Mouse (Mus musculus) CH12.LX (cell line): Measurements from ENCODE around the gene C2. TPM values are rescaled to one million over a fixed set of nuclear protein-coding genes. Genes with fewer than 3 reads are reported as not detected.

Experiments
- DNase-seq: peaks from one replicate; pipeline ENCODE4 v3.0.0-alpha.2; 2013; ENCODE audit errors: extremely low read depth
- H3K27ac ChIP-seq: 2 replicates; pipeline ENCODE4 v1.5.1; 2012; ENCODE audit warnings: low read depth, mild to moderate bottlenecking, control low read depth, moderate library complexity; ENCODE audit not compliant: insufficient read depth
- H3K27me3 ChIP-seq: replicated peaks from 2 replicates; pipeline ENCODE3; 2012; ENCODE audit warnings: inconsistent platforms
- H3K36me3 ChIP-seq, 2 experiments: replicated peaks in 1 of 2; 2 replicates each; pipeline versions ENCODE3 to v1.6.1; 2012; ENCODE audit warnings: inconsistent platforms in 1 of 2, low read length in 1 of 2, mild to moderate bottlenecking in 1 of 2, mixed read lengths in 1 of 2, moderate library complexity in 1 of 2; ENCODE audit not compliant: control insufficient read depth in 1 of 2, insufficient read depth in 1 of 2
- H3K4me1 ChIP-seq, 2 experiments: 2 replicates each; pipeline ENCODE4 v1.6.1; 2012; ENCODE audit warnings: inconsistent platforms in 1 of 2, moderate library complexity in 1 of 2; ENCODE audit not compliant: insufficient read depth in 2 of 2, control insufficient read depth in 1 of 2
- H3K4me2 ChIP-seq: 2 replicates; pipeline ENCODE4 v1.6.1; 2012; ENCODE audit warnings: low read depth, mild to moderate bottlenecking, control low read depth; ENCODE audit not compliant: poor library complexity, insufficient read depth, severe bottlenecking
- H3K4me3 ChIP-seq, 3 experiments: fragments of 150-350 bp in 1 of 3; sonication (generic) in 1 of 3; replicated peaks in 1 of 3; 2 replicates each; pipeline versions ENCODE3 to v1.5.1; 2011 to 2012; ENCODE audit warnings: low read depth in 2 of 3, low read length in 2 of 3, mild to moderate bottlenecking in 2 of 3, moderate library complexity in 2 of 3, control low read depth in 1 of 3, improper control_type of control experiment in 1 of 3, inconsistent platforms in 1 of 3, mixed read lengths in 1 of 3; ENCODE audit not compliant: poor library complexity in 1 of 3
- H3K79me2 ChIP-seq: replicated peaks from 2 replicates; pipeline ENCODE4 v1.6.1; 2012; ENCODE audit warnings: mild to moderate bottlenecking, moderate library complexity; ENCODE audit not compliant: control insufficient read depth, poor library complexity, insufficient read depth, severe bottlenecking; ENCODE audit errors: extremely low read depth
- H3K9ac ChIP-seq: 2 replicates; pipeline ENCODE4 v1.6.1; 2012; ENCODE audit warnings: low read depth, mild to moderate bottlenecking, control low read depth, moderate library complexity; ENCODE audit not compliant: insufficient read depth
- H3K9me3 ChIP-seq: replicated peaks from 2 replicates; pipeline ENCODE3; 2012; ENCODE audit warnings: low read length, inconsistent platforms, mixed read lengths
- BHLHE40 ChIP-seq: IDR thresholded peaks from 2 replicates; pipeline ENCODE4 v1.6.1; 2011; ENCODE audit warnings: mild to moderate bottlenecking, low read depth, low read length, improper control_type of control experiment
- CHD1 ChIP-seq: IDR thresholded peaks from 2 replicates; pipeline ENCODE4 v1.6.1; 2012; ENCODE audit warnings: low read depth, low read length, improper control_type of control experiment, inconsistent platforms
- E2F4 ChIP-seq: IDR thresholded peaks from 2 replicates; pipeline ENCODE4 v1.6.1; 2011; ENCODE audit warnings: low read depth, low read length, improper control_type of control experiment; ENCODE audit not compliant: insufficient replicate concordance
- EP300 ChIP-seq: IDR thresholded peaks from 2 replicates; pipeline ENCODE4 v1.6.1; 2011; ENCODE audit warnings: low read length, improper control_type of control experiment
- ETS1 ChIP-seq: conservative IDR thresholded peaks from 2 replicates; pipeline ENCODE4 v1.6.1; 2012; ENCODE audit warnings: low read depth, mild to moderate bottlenecking, inconsistent platforms, low read length, improper control_type of control experiment, moderate library complexity
- GABPA ChIP-seq: IDR thresholded peaks from 2 replicates; pipeline ENCODE4 v1.6.1; 2012; ENCODE audit warnings: low read depth, low read length, improper control_type of control experiment, inconsistent platforms; ENCODE audit not compliant: insufficient replicate concordance
- HCFC1 ChIP-seq: IDR thresholded peaks from 2 replicates; pipeline ENCODE4 v1.6.1; 2012; ENCODE audit warnings: low read depth, mild to moderate bottlenecking, inconsistent platforms, low read length, improper control_type of control experiment
- IRF4 ChIP-seq: IDR thresholded peaks from 2 replicates; pipeline ENCODE4 v1.6.1; 2014; ENCODE audit warnings: low read depth, mild to moderate bottlenecking, inconsistent platforms, low read length, improper control_type of control experiment
- JUND ChIP-seq: conservative IDR thresholded peaks from 2 replicates; pipeline ENCODE4 v1.6.1; 2011; ENCODE audit warnings: low read depth, low read length, improper control_type of control experiment
- MAX ChIP-seq: IDR thresholded peaks from 2 replicates; pipeline ENCODE4 v1.6.1; 2011; ENCODE audit warnings: low read length, improper control_type of control experiment
- MAZ ChIP-seq: IDR thresholded peaks from 2 replicates; pipeline ENCODE4 v1.6.1; 2012; ENCODE audit warnings: low read depth, mild to moderate bottlenecking, inconsistent platforms, low read length, improper control_type of control experiment, moderate library complexity
- MEF2A ChIP-seq: IDR thresholded peaks from 2 replicates; pipeline ENCODE4 v1.6.1; 2014; ENCODE audit warnings: low read depth, mild to moderate bottlenecking, inconsistent platforms, low read length, improper control_type of control experiment, borderline replicate concordance
- MXI1 ChIP-seq: IDR thresholded peaks from 2 replicates; pipeline ENCODE4 v1.6.1; 2011; ENCODE audit warnings: mild to moderate bottlenecking, low read depth, low read length, improper control_type of control experiment
- NRF1 ChIP-seq: IDR thresholded peaks from 2 replicates; pipeline ENCODE4 v1.6.1; 2014; ENCODE audit warnings: low read depth, mild to moderate bottlenecking, inconsistent platforms, low read length, improper control_type of control experiment, moderate library complexity
- PAX5 ChIP-seq: IDR thresholded peaks from 2 replicates; pipeline ENCODE4 v1.6.1; 2012; ENCODE audit warnings: low read length, inconsistent platforms, mixed read lengths
- POLR2A ChIP-seq: IDR thresholded peaks from 2 replicates; pipeline ENCODE4 v1.6.1; 2011; ENCODE audit warnings: low read depth, mild to moderate bottlenecking, improper control_type of control experiment, low read length
- POLR2AphosphoS2 ChIP-seq: IDR thresholded peaks from 2 replicates; pipeline ENCODE4 v1.6.1; 2011; ENCODE audit warnings: low read depth, low read length, improper control_type of control experiment
- SIN3A ChIP-seq: IDR thresholded peaks from 2 replicates; pipeline ENCODE4 v1.6.1; 2012; ENCODE audit warnings: low read length, improper control_type of control experiment, inconsistent platforms
- SMC3 ChIP-seq: IDR thresholded peaks from 2 replicates; pipeline ENCODE4 v1.6.1; 2011; ENCODE audit warnings: low read depth, low read length, improper control_type of control experiment
- TCF12 ChIP-seq: IDR thresholded peaks from 2 replicates; pipeline ENCODE4 v1.6.1; 2014; ENCODE audit warnings: low read depth, mild to moderate bottlenecking, inconsistent platforms, low read length, improper control_type of control experiment
- UBTF ChIP-seq: IDR thresholded peaks from 2 replicates; pipeline ENCODE4 v1.6.1; 2012; ENCODE audit warnings: low read depth, mild to moderate bottlenecking, inconsistent platforms, low read length, improper control_type of control experiment, moderate library complexity
- ZC3H11A ChIP-seq: IDR thresholded peaks from 2 replicates; pipeline ENCODE4 v1.6.1; 2012; ENCODE audit warnings: low read depth, mild to moderate bottlenecking, inconsistent platforms, low read length, improper control_type of control experiment
- ZMIZ1 ChIP-seq: IDR thresholded peaks from 2 replicates; pipeline ENCODE4 v1.6.1; 2012; ENCODE audit warnings: low read depth, mild to moderate bottlenecking, inconsistent platforms, low read length, improper control_type of control experiment
- dilution Hi-C: fragments of 300-500 bp; cut with MboI; formaldehyde crosslinking; loops from 2 replicates; pipeline ENCODE4 v1.14.3; 2020; ENCODE audit warnings: low sequenced_read_pairs; ENCODE audit not compliant: extremely low pct_unique_long_range_greater_than_20kb, extremely low pct_ligation_motif_present
- in situ Hi-C: fragments of 300-500 bp; cut with MboI; formaldehyde crosslinking; loops from 3 replicates; pipeline ENCODE4 v1.14.3; 2019; ENCODE audit warnings: low sequenced_read_pairs, low pct_ligation_motif_present, low pct_unique_long_range_greater_than_20kb, mixed read lengths
- polyA plus RNA-seq: library from polyadenylated mRNA; unstranded; fragments of >175 nt; gene quantifications from 2 replicates; pipeline ENCODE4 v1.2.1, GENCODE M21; 2012; ENCODE audit warnings: low read depth; ENCODE audit not compliant: insufficient read length
- total RNA-seq, 2 experiments: library from RNA; depleted of rRNA; stranded (reverse); fragments of 300-350 nt in 1 of 2; fragments of >200 nt in 1 of 2; gene quantifications; 2 replicates each; pipeline ENCODE4 v1.2.3; 2012 to 2014

The C2 gene
- total and polyA plus RNA-seq, 3 experiments, result 1.3 to 6.6 (median 3.1) TPM

GRCm38 (mm10) chr17:34890074-34890743, 7.9 kb downstream of the C2 start:
- Histone ChIP-seq H3K4me1 (peaks cover 6 to 25% of the 10 kb centered on the region in 2 experiments), H3K4me2 (no peak overlapping the region), H3K9ac (no peak overlapping the region), H3K27me3 (no peaks in the 10 kb centered on the region), H3K79me2 (no peaks in the 10 kb centered on the region), H3K36me3 (peaks cover 1% of the 10 kb centered on the region in 2 experiments), H3K9me3 (peaks cover 5% of the 10 kb centered on the region), H3K4me3 (no peak overlapping the region), H3K27ac (no peak overlapping the region)
- TF ChIP-seq TCF12 (no peak), BHLHE40 (0 out of 2 replicates have a peak, but pooled peaks have one; percentile 17)
- DNase-seq, result no peak
- in situ Hi-C loops (no loop called here), dilution Hi-C loops (no loop called here)

- no peaks in the 10 kb centered on the region for H3K27me3 ChIP-seq
- H3K9me3 ChIP-seq, result peaks cover 5% of the 10 kb centered on the region
- peaks cover 11 to 27% of the 10 kb centered on the region in 2 experiments; a peak in 3 of 4 replicates for H3K4me1 ChIP-seq
- no peak for DNase-seq
- no peak overlapping the region for H3K9ac ChIP-seq
- peak overlapping the region; percentile 22; the same call in 1 of the 2 replicates for H3K27ac ChIP-seq
- in situ Hi-C loops (no loop called here), dilution Hi-C loops (no loop called here)
- H3K79me2 ChIP-seq, result no peaks in the 10 kb centered on the region
- no peak for TF ChIP-seq UBTF
- no peak for TF ChIP-seq HCFC1
- TF ChIP-seq PAX5, result no peak
- TF ChIP-seq ETS1, result no peak
- TF ChIP-seq MAX, result no peak
- no peak for TF ChIP-seq ZMIZ1
- TF ChIP-seq SMC3, result no peak
- no peak for TF ChIP-seq ZC3H11A
- no peak for TF ChIP-seq NRF1
- H3K4me3 ChIP-seq, result no peak overlapping the region
- no peak overlapping the region for H3K4me2 ChIP-seq
- no peaks in the 10 kb centered on the region for H3K36me3 ChIP-seq
Observed at GRCm38 (mm10) chr17:34887942-34888341, 10.1 kb downstream of the C2 start.

DNA sequence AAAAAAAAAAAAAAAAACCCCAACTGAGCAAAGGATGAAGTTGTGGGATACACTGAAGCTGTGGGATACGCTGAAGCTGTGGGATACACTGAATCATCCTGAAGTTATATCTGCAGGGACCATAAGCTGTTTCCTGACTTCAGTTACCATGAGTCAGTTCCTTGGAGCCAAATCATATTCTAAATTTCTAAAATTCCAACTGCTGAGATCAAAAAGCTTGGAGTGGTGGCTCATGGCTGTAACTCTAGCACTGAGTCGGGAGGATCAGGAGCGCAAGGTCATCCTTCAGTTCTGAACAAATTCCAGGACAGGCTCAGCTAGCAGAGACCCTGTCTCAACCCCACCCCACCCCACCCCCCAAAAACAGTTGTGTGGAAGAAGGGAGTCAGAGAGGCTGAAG, 12.4 kb downstream of the C2 start:
- no peak overlapping the region for H3K27ac ChIP-seq
- in situ Hi-C loops (no loop called here), dilution Hi-C loops (no loop called here)
- H3K79me2 ChIP-seq, result no peaks in the 10 kb centered on the region
- H3K4me1 ChIP-seq, result peaks cover 11 to 31% of the 10 kb centered on the region in 2 experiments; a peak in 3 of 4 replicates
- H3K4me2 ChIP-seq, result no peak overlapping the region
- no peak overlapping the region for H3K9ac ChIP-seq
- no peaks in the 10 kb centered on the region for H3K36me3 ChIP-seq
- no peak for DNase-seq
- TF ChIP-seq CHD1 (no peak), E2F4 (no peak), MAX (no peak), POLR2AphosphoS2 (no peak), SIN3A (no peak), MXI1 (no peak), GABPA (no peak), MAZ (no peak), ETS1 (no peak), EP300 (no peak), POLR2A (no peak), MEF2A (no peak), HCFC1 (no peak), UBTF (no peak), NRF1 (no peak), JUND (no peak), ZMIZ1 (no peak), TCF12 (no peak), IRF4 (no peak)
- no peaks in the 10 kb centered on the region for H3K27me3 ChIP-seq
- H3K4me3 ChIP-seq, result no peak overlapping the region
- peaks cover 5% of the 10 kb centered on the region for H3K9me3 ChIP-seq
